In the genomic region with DNA sequence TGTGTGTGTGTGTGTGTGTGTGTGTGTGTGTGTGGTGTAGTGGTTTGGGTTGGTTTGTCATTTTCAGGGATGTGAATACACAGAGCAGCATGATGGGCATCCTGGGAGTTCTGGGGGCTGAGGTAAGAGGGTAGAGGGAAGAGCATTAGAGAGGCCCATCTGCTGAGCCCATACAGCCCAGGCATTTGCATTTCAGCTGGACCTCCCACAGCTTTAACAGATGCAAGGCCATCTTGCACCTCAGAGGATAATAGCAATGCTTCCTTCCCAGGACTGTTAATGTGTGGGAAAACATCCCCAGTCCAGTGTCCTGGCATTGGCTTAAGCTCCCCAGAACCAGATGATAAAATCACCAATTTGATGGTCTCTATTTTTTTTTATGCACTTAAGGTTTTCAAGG, we compare ENCODE assay signal across 27 mouse cellular contexts.
A peak's percentile ranks its signal among the peaks of the same experiment; 100 is the strongest.
DNase-seq lines count a peak whose midpoint lies in the region; ATAC-seq and TF ChIP-seq lines count a peak whose summit lies in the region.
"Had no signal": no experiment of that assay in that cellular context is flagged by ENCODE, and none has a peak within 500 bp of the region (broad histone marks: within the 10 kb centered on the region; RNA-seq: fewer than 3 reads in every experiment).

No protein-coding gene starts in this region.

- no peak for TF ChIP-seq CTCF in cerebellum, adult 2 months (IDR thresholded peaks at IDR 0.05; ENCODE audit: borderline replicate concordance, insufficient read depth, low read depth, low read length)

- TF ChIP-seq POLR2A in cerebellum, adult 2 months (IDR thresholded peaks at IDR 0.05; ENCODE audit: borderline replicate concordance, insufficient read depth, low read length) = no peak

- ATAC-seq in cerebellum, adult (ENCODE audit: insufficient number of reproducible peaks, low FRiP score, low TSS enrichment) = no peak
- ATAC-seq: CD4-positive, CD25-positive, alpha-beta regulatory T cell, adult 4 months; forebrain, embryonic 13.5 days; inflammation-experienced regulatory T-cells, adult 6 months; liver, embryonic 12.5 days; liver, postnatal 0 days; lung, postnatal 0 days had no signal

- H3K4me1 ChIP-seq in cerebellum, adult 2 months (ENCODE audit: control insufficient read depth, insufficient read depth, low read length) = no peaks in the 10 kb centered on the region
- H3K4me1 ChIP-seq: forebrain, embryonic 13.5 days; heart, embryonic 10.5 days; heart, embryonic 15.5 days; limb, embryonic 13.5 days; liver, embryonic 12.5 days; megakaryocyte, embryonic 14.5 days had no signal

- H3K27ac ChIP-seq in cerebellum, adult 2 months (ENCODE audit: insufficient read depth, low read length) = no peak overlapping the region
- H3K27ac ChIP-seq: forebrain, embryonic 13.5 days; heart, embryonic 10.5 days; heart, embryonic 15.5 days; hindbrain, embryonic 14.5 days; limb, embryonic 13.5 days; liver, embryonic 12.5 days had no signal

- peak; percentile 10 to 27 for DNase-seq in cerebellum, adult 2 months
- DNase-seq in left cerebral cortex, postnatal 4 days = peak; percentile 37
- no peak for DNase-seq in left cerebral cortex, postnatal 10 days (ENCODE audit: extremely low spot score in 1 of 2, low spot score in 2 of 2)
- peak; percentile 5 for DNase-seq in brain, adult 2 months (ENCODE audit: low read depth, low spot score)
- peak; percentile 53 to 70 for DNase-seq in cerebellum, postnatal 10 days
- no peak for DNase-seq in layer of hippocampus, adult 9-11 months
- no peak for DNase-seq in B cell, adult 2 months
- DNase-seq: adrenal gland, postnatal 25 days; gastrocnemius, postnatal 25 days; heart, adult 11 months; kidney, adult 11 months; kidney, postnatal 14 days; liver, postnatal 0 days; lung, postnatal 4 days; thymus, adult 2 months; thymus, postnatal 4 days had no signal

- H3K27me3 ChIP-seq in cerebellum, adult 2 months (ENCODE audit: control insufficient read depth, insufficient read depth, low read length) = no peaks in the 10 kb centered on the region
- H3K27me3 ChIP-seq: forebrain, embryonic 13.5 days; heart, embryonic 15.5 days; limb, embryonic 13.5 days; liver, embryonic 12.5 days; megakaryocyte, embryonic 14.5 days had no signal

- H3K4me3 ChIP-seq in cerebellum, adult 2 months (replicated peaks; ENCODE audit: insufficient read depth, low read depth, low read length) = no peak overlapping the region
- H3K4me3 ChIP-seq: forebrain, embryonic 13.5 days; heart, embryonic 10.5 days; heart, embryonic 15.5 days; limb, embryonic 13.5 days; liver, embryonic 12.5 days; megakaryocyte, embryonic 14.5 days had no signal

- intact Hi-C loops in left cerebral cortex, postnatal 4 days (cut with DNase I) = no loop called here
- intact Hi-C loops in left cerebral cortex, postnatal 10 days (cut with DNase I) = no loop called here

Comparison
In these comparisons a context has a peak if more than half of its experiments do, and no peak if none do; other contexts are left out.
1. DNase-seq: peak in cerebellum, adult 2 months (2 of 2), left cerebral cortex, postnatal 4 days (single experiment), brain, adult 2 months (single experiment) and cerebellum, postnatal 10 days (2 of 2); none in left cerebral cortex, postnatal 10 days (0 of 2), layer of hippocampus, adult 9-11 months (single experiment) and B cell, adult 2 months (0 of 2).